8 mouse cellular contexts compared by ENCODE assay signal in genomic region chr2:11171754-11172501, GRCm38 (mm10). TPM values are rescaled to one million over a fixed set of nuclear protein-coding genes. Genes with fewer than 3 reads are reported as not detected.
A peak's percentile ranks its signal among the peaks of the same experiment; 100 is the strongest.
DNase-seq lines count a peak whose midpoint lies in the region; ATAC-seq and TF ChIP-seq lines count a peak whose summit lies in the region.

Gene Prkcq, plus strand, starts transcription at chr2:11172108.

- H3K4me3 ChIP-seq in forebrain, embryonic 13.5 days, result peak within 1 kb of the TSS; percentile 53
- peak within 1 kb of the TSS; percentile 63 for H3K4me3 ChIP-seq in heart, postnatal 0 days (ENCODE audit: low read depth, low read length)
- H3K4me3 ChIP-seq in liver, embryonic 16.5 days (ENCODE audit: low read depth, low read length), result peak within 1 kb of the TSS; percentile 41
- H3K4me3 ChIP-seq in neural tube, embryonic 13.5 days, result peak within 1 kb of the TSS; percentile 48

- under 1% methylated on average over 51 of the region's 51 CpGs for WGBS in forebrain, embryonic 13.5 days
- WGBS in heart, postnatal 0 days, result 3% methylated on average over 49 of the region's 51 CpGs
- WGBS in liver, embryonic 16.5 days (ENCODE audit: insufficient replicate concordance), result 1% methylated on average over 51 of the region's 51 CpGs
- 3% methylated on average over 51 of the region's 51 CpGs for WGBS in neural tube, embryonic 13.5 days

- peak; percentile 92 for ATAC-seq in forebrain, embryonic 13.5 days
- peak; percentile 44 for ATAC-seq in heart, postnatal 0 days (ENCODE audit: insufficient read depth, low read depth)
- ATAC-seq in liver, embryonic 16.5 days (ENCODE audit: low read depth), result peak; percentile 48
- ATAC-seq in neural tube, embryonic 13.5 days (ENCODE audit: low read depth), result peak; percentile 91

- H3K9me3 ChIP-seq in forebrain, embryonic 13.5 days (replicated peaks), result no peaks in the 10 kb centered on the region
- H3K9me3 ChIP-seq in heart, postnatal 0 days (replicated peaks; ENCODE audit: control insufficient read depth, low read length), result no peaks in the 10 kb centered on the region
- no peaks in the 10 kb centered on the region for H3K9me3 ChIP-seq in liver, embryonic 16.5 days (replicated peaks; ENCODE audit: control insufficient read depth, low read length)
- H3K9me3 ChIP-seq in neural tube, embryonic 13.5 days, result no peaks in the 10 kb centered on the region

- peaks cover 18% of the 10 kb centered on the region for H3K4me1 ChIP-seq in forebrain, embryonic 13.5 days
- H3K4me1 ChIP-seq in heart, postnatal 0 days (ENCODE audit: control insufficient read depth, insufficient read depth), result 0 out of 2 replicates have a peak, but pooled peaks cover 3% of the 10 kb centered on the region
- no peaks in the 10 kb centered on the region for H3K4me1 ChIP-seq in liver, embryonic 16.5 days (ENCODE audit: control insufficient read depth, low read depth, low read length)
- H3K4me1 ChIP-seq in neural tube, embryonic 13.5 days (replicated peaks), result peaks cover 22% of the 10 kb centered on the region

- H3K27me3 ChIP-seq in forebrain, embryonic 13.5 days, result peaks cover 75% of the 10 kb centered on the region
- H3K27me3 ChIP-seq in heart, postnatal 0 days (ENCODE audit: control insufficient read depth, insufficient read depth, low read length), result peaks cover 7% of the 10 kb centered on the region; the same call in 1 of the 2 replicates
- peaks cover 4% of the 10 kb centered on the region; the same call in 1 of the 2 replicates for H3K27me3 ChIP-seq in liver, embryonic 16.5 days (ENCODE audit: control insufficient read depth, insufficient read depth, low read depth, low read length)
- H3K27me3 ChIP-seq in neural tube, embryonic 13.5 days, result peaks cover 19% of the 10 kb centered on the region; the same call in 1 of the 2 replicates

- H3K27ac ChIP-seq in forebrain, embryonic 13.5 days, result no peak within 1 kb of the TSS
- H3K27ac ChIP-seq in heart, postnatal 0 days (ENCODE audit: low read depth), result no peak within 1 kb of the TSS
- no peak within 1 kb of the TSS for H3K27ac ChIP-seq in liver, embryonic 16.5 days (ENCODE audit: low read length)
- H3K27ac ChIP-seq in neural tube, embryonic 13.5 days (replicated peaks), result 0 out of 2 replicates have a peak within 1 kb of the TSS, but pooled peaks have one; percentile 2

- H3K9ac ChIP-seq in forebrain, embryonic 13.5 days, result peak within 1 kb of the TSS; percentile 61
- H3K9ac ChIP-seq in heart, postnatal 0 days (replicated peaks; ENCODE audit: low read depth, low read length), result peak within 1 kb of the TSS; percentile 61; the same call in 1 of the 2 replicates
- H3K9ac ChIP-seq in liver, embryonic 16.5 days (ENCODE audit: low read depth, low read length), result no peak within 1 kb of the TSS
- H3K9ac ChIP-seq in neural tube, embryonic 13.5 days, result peak within 1 kb of the TSS; percentile 70

- no peaks in the 10 kb centered on the region for H3K36me3 ChIP-seq in forebrain, embryonic 13.5 days (ENCODE audit: poor library complexity, severe bottlenecking)
- no peaks in the 10 kb centered on the region for H3K36me3 ChIP-seq in heart, postnatal 0 days (replicated peaks; ENCODE audit: control insufficient read depth, insufficient read depth, low read length)
- no peaks in the 10 kb centered on the region for H3K36me3 ChIP-seq in liver, embryonic 16.5 days (ENCODE audit: control insufficient read depth, insufficient read depth)
- no peaks in the 10 kb centered on the region for H3K36me3 ChIP-seq in neural tube, embryonic 13.5 days

- TF ChIP-seq CTCF in heart, postnatal 0 days (IDR thresholded peaks at IDR 0.05; ENCODE audit: low read depth), result no peak

- peak; percentile 68 for DNase-seq in CD4-positive, CD25-positive, alpha-beta regulatory T cell, adult 2 months (ENCODE audit: low read depth, low spot score)
- DNase-seq in brain, adult 2 months (ENCODE audit: low read depth, low spot score), result peak; percentile 78
- no peak for DNase-seq in heart, postnatal 0 days (ENCODE audit: low spot score)
- DNase-seq in kidney, postnatal 25 days, result peak; percentile 75 to 89
- DNase-seq in testis, postnatal 14 days (ENCODE audit: low spot score), result peak; percentile 23

- peak within 1 kb of the TSS; percentile 87 for H3K4me2 ChIP-seq in forebrain, embryonic 13.5 days
- H3K4me2 ChIP-seq in heart, postnatal 0 days (ENCODE audit: low read depth, low read length), result peak within 1 kb of the TSS; percentile 93
- H3K4me2 ChIP-seq in liver, embryonic 16.5 days (ENCODE audit: low read depth, low read length), result peak within 1 kb of the TSS; percentile 56
- peak within 1 kb of the TSS; percentile 71 for H3K4me2 ChIP-seq in neural tube, embryonic 13.5 days

- TF ChIP-seq EP300 in heart, postnatal 0 days (IDR thresholded peaks at IDR 0.05; ENCODE audit: low read depth), result no peak

RNA-seq across cellular contexts. Expression of gene Prkcq, which starts in this region (rescaled TPM):
- 1.1 and 1.8 TPM in 2 replicates for polyA plus RNA-seq in forebrain, embryonic 13.5 days (2015; fragmentation: Nextera tagmentation; extraction: Ambion mirVana)
- 0.93 TPM in 1 of 2 replicates, not detected in the other for total RNA-seq in heart, postnatal 0 days (2014; rRNA removed; ENCODE audit: low replicate concordance)
- polyA plus RNA-seq in heart, postnatal 0 days (2015; fragmentation: Nextera tagmentation; extraction: Ambion mirVana), result 0.48 and 0.59 TPM in 2 replicates
- polyA plus RNA-seq in liver, embryonic 16.5 days (2015; fragmentation: Nextera tagmentation; extraction: Ambion mirVana), result 2.4 and 2.9 TPM in 2 replicates
- 9.4 and 10.5 TPM in 2 replicates for polyA plus RNA-seq in neural tube, embryonic 13.5 days (2015; fragmentation: Nextera tagmentation; extraction: Ambion mirVana)

Comparison
In these comparisons a context has a peak if more than half of its experiments do, and no peak if none do; other contexts are left out.
1. Peak in ATAC-seq, H3K4me3 ChIP-seq, H3K9ac ChIP-seq and H3K4me2 ChIP-seq in heart, postnatal 0 days; RNA of the gene not detected or under 1 TPM.